Mouse (Mus musculus) megakaryocyte, embryonic 14.5 days (primary cell): Measurements from ENCODE around the gene Soat2.

Experiments
- FLI1 ChIP-seq: IDR thresholded peaks from 2 replicates; pipeline ENCODE4 v1.6.1; 2012; ENCODE audit warnings: low read length, inconsistent platforms, mixed read lengths
- GATA1 ChIP-seq: IDR thresholded peaks from 3 replicates; pipeline ENCODE4 v1.6.1; 2012; ENCODE audit warnings: mixed read lengths, low read length, inconsistent platforms, borderline replicate concordance

DNA sequence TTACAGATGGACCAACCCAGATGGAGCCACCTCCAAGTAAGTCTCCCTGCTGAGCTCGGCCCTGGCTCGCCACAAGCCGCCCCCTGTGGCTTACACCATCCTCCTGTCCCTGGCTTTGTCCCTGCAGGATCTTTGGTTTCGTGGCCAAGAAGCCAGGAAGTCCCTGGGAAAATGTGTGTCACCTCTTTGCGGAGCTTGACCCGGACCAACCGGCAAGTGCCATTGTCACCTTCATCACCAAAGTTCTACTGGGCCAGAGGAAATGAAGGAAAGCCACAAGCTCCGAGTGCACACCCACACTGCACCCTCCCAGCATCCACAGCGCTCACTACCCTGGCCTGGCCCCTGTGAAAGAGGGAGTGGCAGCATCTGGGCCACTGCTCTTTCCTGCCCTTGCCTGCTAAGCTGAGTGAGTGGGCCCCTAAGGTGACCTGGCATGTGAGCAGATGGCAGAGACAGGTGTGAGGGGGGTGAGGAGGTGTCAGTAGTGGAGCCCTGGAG lies 34.5 kb upstream of the Soat2 start:
- no peak for TF ChIP-seq GATA1
- no peak for TF ChIP-seq FLI1
